Mouse (Mus musculus): ENCODE data around the gene Sln. TPM values are rescaled to one million over a fixed set of nuclear protein-coding genes. Genes with fewer than 3 reads are reported as not detected.
A peak's percentile ranks its signal among the peaks of the same experiment; 100 is the strongest.

The Sln gene
- total RNA-seq, 1 experiment: not detected

DNA sequence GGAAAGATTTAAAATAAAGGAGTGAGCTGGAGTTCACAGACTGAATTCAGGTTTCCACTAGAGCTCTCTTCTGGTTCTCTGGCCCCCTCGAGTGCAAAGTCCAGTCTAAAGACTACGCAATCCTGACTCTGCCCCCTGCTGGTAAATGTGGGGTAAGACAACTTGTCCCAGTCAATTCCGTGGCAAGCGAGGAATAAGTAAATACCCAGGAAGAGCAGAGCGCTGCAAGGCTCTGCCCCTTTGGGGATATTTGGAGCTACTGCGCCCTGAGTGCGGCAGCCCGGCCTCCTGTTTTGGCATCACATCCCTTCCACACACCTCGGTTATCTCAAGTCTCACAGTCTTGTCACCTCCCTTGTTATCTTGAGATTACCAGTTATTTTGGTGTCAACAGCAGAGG is 24.6 kb upstream of the Sln start:
- no peaks in the 10 kb centered on the region for H3K4me1 ChIP-seq (ENCODE audit: control insufficient read depth in 2 of 2, insufficient read depth in 2 of 2, low read length in 2 of 2, poor library complexity in 1 of 2)
- no peak overlapping the region for H3K27ac ChIP-seq (ENCODE audit: insufficient read depth, low read depth, low read length, poor library complexity, severe bottlenecking)
- DNase-seq (ENCODE audit: low read depth, low spot score): peak; percentile 76
- no peaks in the 10 kb centered on the region for H3K9me3 ChIP-seq (ENCODE audit: control insufficient read depth, insufficient read depth, low read depth, low read length)
- H3K4me3 ChIP-seq (ENCODE audit: insufficient read depth in 1 of 2, low read depth in 1 of 2, low read length in 2 of 2, poor library complexity in 1 of 2, severe bottlenecking in 1 of 2): no peak overlapping the region
- H3K36me3 ChIP-seq (ENCODE audit: control insufficient read depth, insufficient read depth, low read length, poor library complexity, severe bottlenecking): no peaks in the 10 kb centered on the region
- no peak overlapping the region for H3K9ac ChIP-seq (ENCODE audit: insufficient read depth, low read depth, low read length, poor library complexity, severe bottlenecking)
- no peak for TF ChIP-seq ZNF384 (IDR thresholded peaks at IDR 0.05; ENCODE audit: low read depth, low read length)
- in situ Hi-C loops (cut with MboI; ENCODE audit: low sequenced_read_pairs in 2 of 2, unreplicated experiment in 2 of 2): loop anchor here in 1 of 2 experiments (10.0 kb wide), 1 partner anchor 71 kb away; no protein-coding TSS in a partner anchor

DNA sequence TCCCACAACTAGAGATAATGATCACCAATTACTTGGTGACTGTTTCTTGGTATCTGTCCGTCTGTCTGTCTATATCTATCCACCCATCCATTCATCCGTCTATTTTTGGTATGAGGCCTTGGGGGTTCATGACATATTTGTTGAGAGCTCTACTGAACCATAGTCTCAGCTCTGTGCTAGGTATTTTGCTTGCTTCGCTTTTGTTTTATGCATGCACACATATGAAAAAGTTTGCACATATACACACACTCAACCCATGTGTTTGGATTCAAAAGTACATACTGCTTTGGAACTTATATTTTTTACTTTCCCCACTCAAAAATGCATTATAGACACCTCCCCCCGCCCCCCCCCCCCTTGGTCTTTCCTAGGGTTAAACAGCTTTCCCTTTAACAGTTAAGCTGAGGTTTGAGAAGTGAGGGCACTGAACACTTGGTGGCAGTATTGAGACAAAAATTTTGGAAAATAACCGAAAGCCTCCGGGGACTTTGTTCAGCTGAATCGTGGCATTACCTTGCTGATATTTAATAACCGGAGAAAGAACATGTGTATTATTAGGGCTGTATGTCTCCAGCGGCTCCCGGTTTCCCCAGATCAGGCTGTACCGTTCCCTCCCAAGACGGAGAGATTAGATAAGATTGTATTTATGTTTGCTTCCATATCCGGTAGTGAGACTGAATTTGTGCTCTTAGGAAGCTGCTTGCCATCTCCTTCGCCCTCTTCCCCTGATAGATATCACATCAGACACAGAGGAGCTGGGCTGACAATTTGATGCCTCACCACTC is 20.7 kb upstream of the Sln start:
- H3K4me1 ChIP-seq (ENCODE audit: control insufficient read depth in 2 of 2, insufficient read depth in 2 of 2, low read length in 2 of 2, poor library complexity in 1 of 2): no peaks in the 10 kb centered on the region
- peak overlapping the region; percentile 30; the same call in 1 of the 2 replicates for H3K9ac ChIP-seq (ENCODE audit: insufficient read depth, low read depth, low read length, poor library complexity, severe bottlenecking)
- H3K27ac ChIP-seq (ENCODE audit: insufficient read depth, low read depth, low read length, poor library complexity, severe bottlenecking): no peak overlapping the region
- TF ChIP-seq HCFC1 (IDR thresholded peaks at IDR 0.05; ENCODE audit: borderline replicate concordance, insufficient read depth, low read length): no peak
- TF ChIP-seq ZNF384 (IDR thresholded peaks at IDR 0.05; ENCODE audit: low read depth, low read length): no peak
- no peak for TF ChIP-seq MAFK (IDR thresholded peaks at IDR 0.05; ENCODE audit: insufficient read depth, low read depth, low read length)
- TF ChIP-seq ZC3H11A (IDR thresholded peaks at IDR 0.05; ENCODE audit: borderline replicate concordance, low read depth, low read length): no peak
- no peak for TF ChIP-seq CHD2 (IDR thresholded peaks at IDR 0.05; ENCODE audit: low read depth, low read length)
- no peaks in the 10 kb centered on the region for H3K9me3 ChIP-seq (ENCODE audit: control insufficient read depth, insufficient read depth, low read depth, low read length)
- peak overlapping the region; percentile 22 to 56 for H3K4me3 ChIP-seq (ENCODE audit: insufficient read depth in 1 of 2, low read depth in 1 of 2, low read length in 2 of 2, poor library complexity in 1 of 2, severe bottlenecking in 1 of 2)
- H3K36me3 ChIP-seq (ENCODE audit: control insufficient read depth, insufficient read depth, low read length, poor library complexity, severe bottlenecking): no peaks in the 10 kb centered on the region
- in situ Hi-C loops (cut with MboI; ENCODE audit: low sequenced_read_pairs in 2 of 2, unreplicated experiment in 2 of 2): loop anchor here in 1 of 2 experiments (10.0 kb wide), 1 partner anchor 74 kb away; no protein-coding TSS in a partner anchor
- DNase-seq (ENCODE audit: low read depth, low spot score): peak; percentile 52

DNA sequence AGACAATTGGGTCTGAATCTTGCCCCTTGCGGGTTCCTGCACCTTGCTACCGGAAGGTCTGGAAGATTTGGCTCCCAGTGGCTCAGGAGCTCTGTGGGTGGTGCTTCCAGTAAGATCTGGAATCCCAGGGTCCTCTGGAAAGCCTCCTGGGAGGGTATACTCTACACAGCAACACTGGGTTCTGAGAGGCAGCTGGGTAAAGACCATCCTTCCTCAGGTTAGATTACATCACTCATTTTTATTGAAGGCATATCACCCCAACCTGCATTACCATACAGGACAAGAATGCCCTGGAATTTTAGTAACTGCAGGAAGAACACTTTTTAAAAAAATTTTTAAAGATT is 20.1 kb upstream of the Sln start:
- Histone ChIP-seq H3K4me3 (ENCODE audit: insufficient read depth in 1 of 2, low read depth in 1 of 2, low read length in 2 of 2, poor library complexity in 1 of 2, severe bottlenecking in 1 of 2) (peak overlapping the region in 1 of 2 experiments; percentile 56; a peak in 3 of 4 replicates), H3K9ac (ENCODE audit: insufficient read depth, low read depth, low read length, poor library complexity, severe bottlenecking) (peak overlapping the region; percentile 30; the same call in 1 of the 2 replicates), H3K4me1 (ENCODE audit: control insufficient read depth in 2 of 2, insufficient read depth in 2 of 2, low read length in 2 of 2, poor library complexity in 1 of 2) (no peaks in the 10 kb centered on the region), H3K9me3 (ENCODE audit: control insufficient read depth, insufficient read depth, low read depth, low read length) (no peaks in the 10 kb centered on the region), H3K36me3 (ENCODE audit: control insufficient read depth, insufficient read depth, low read length, poor library complexity, severe bottlenecking) (no peaks in the 10 kb centered on the region), H3K27ac (ENCODE audit: insufficient read depth, low read depth, low read length, poor library complexity, severe bottlenecking) (no peak overlapping the region)
- TF ChIP-seq ZC3H11A (IDR thresholded peaks at IDR 0.05; ENCODE audit: borderline replicate concordance, low read depth, low read length) (no peak), MAFK (IDR thresholded peaks at IDR 0.05; ENCODE audit: insufficient read depth, low read depth, low read length) (no peak), HCFC1 (IDR thresholded peaks at IDR 0.05; ENCODE audit: borderline replicate concordance, insufficient read depth, low read length) (no peak), CHD2 (IDR thresholded peaks at IDR 0.05; ENCODE audit: low read depth, low read length) (no peak), ZNF384 (IDR thresholded peaks at IDR 0.05; ENCODE audit: low read depth, low read length) (no peak)
- DNase-seq (ENCODE audit: low read depth, low spot score): no peak
- in situ Hi-C loops (cut with MboI; ENCODE audit: low sequenced_read_pairs in 2 of 2, unreplicated experiment in 2 of 2): loop anchor here in 1 of 2 experiments (10.0 kb wide), 1 partner anchor 75 kb away; no protein-coding TSS in a partner anchor

DNA sequence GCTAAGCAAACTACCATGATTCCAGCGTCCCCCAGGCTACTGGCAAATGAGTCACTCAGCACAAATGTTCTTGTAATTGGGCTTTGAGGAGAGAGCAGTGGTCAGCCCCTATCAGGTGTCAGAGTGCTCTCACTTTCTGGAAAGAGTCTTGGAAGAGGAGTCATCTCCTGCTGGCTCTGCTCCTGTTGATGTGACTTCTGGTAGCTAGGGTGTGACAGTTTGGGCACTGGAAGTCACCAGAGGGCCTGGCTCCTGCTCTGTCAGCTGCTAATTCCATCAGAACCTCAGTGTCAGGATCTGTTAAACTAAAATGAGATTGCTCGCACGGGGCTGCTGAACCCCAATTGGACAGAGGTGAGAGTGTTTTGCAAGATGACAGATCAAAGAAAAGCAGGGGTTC is 14.9 kb upstream of the Sln start:
- Histone ChIP-seq H3K4me3 (ENCODE audit: insufficient read depth in 1 of 2, low read depth in 1 of 2, low read length in 2 of 2, poor library complexity in 1 of 2, severe bottlenecking in 1 of 2) (no peak overlapping the region), H3K36me3 (ENCODE audit: control insufficient read depth, insufficient read depth, low read length, poor library complexity, severe bottlenecking) (no peaks in the 10 kb centered on the region), H3K9me3 (ENCODE audit: control insufficient read depth, insufficient read depth, low read depth, low read length) (no peaks in the 10 kb centered on the region), H3K27ac (ENCODE audit: insufficient read depth, low read depth, low read length, poor library complexity, severe bottlenecking) (no peak overlapping the region), H3K9ac (ENCODE audit: insufficient read depth, low read depth, low read length, poor library complexity, severe bottlenecking) (no peak overlapping the region), H3K4me1 (ENCODE audit: control insufficient read depth in 2 of 2, insufficient read depth in 2 of 2, low read length in 2 of 2, poor library complexity in 1 of 2) (no peaks in the 10 kb centered on the region)
- in situ Hi-C loops (cut with MboI; ENCODE audit: low sequenced_read_pairs in 2 of 2, unreplicated experiment in 2 of 2): no loop called here
- no peak for DNase-seq (ENCODE audit: low read depth, low spot score)
- no peak for TF ChIP-seq CHD2 (IDR thresholded peaks at IDR 0.05; ENCODE audit: low read depth, low read length)

DNA sequence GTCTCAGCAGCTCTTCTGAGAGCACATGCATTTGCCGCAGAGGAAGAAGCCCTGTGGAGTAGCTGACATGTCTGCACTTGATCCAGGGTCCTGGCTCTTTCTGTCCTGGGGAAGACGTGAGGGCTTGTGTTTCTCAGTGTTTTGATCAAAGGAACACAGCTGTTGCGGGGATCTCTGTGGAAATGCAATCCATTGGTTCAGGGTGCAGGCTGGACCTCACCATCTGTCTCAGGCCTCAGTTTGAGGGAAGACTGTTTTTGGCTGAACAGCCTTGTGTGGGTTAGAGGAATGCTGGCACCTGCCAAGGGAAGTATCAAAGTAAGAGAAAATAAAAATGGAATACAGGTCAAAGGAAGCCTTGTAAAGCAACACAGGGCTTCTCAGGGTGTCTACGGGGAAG is 14.0 kb upstream of the Sln start:
- no peak overlapping the region for H3K4me3 ChIP-seq (ENCODE audit: insufficient read depth in 1 of 2, low read depth in 1 of 2, low read length in 2 of 2, poor library complexity in 1 of 2, severe bottlenecking in 1 of 2)
- no peak for DNase-seq (ENCODE audit: low read depth, low spot score)
- no peak overlapping the region for H3K27ac ChIP-seq (ENCODE audit: insufficient read depth, low read depth, low read length, poor library complexity, severe bottlenecking)
- H3K4me1 ChIP-seq (ENCODE audit: control insufficient read depth in 2 of 2, insufficient read depth in 2 of 2, low read length in 2 of 2, poor library complexity in 1 of 2): no peaks in the 10 kb centered on the region
- in situ Hi-C loops (cut with MboI; ENCODE audit: low sequenced_read_pairs in 2 of 2, unreplicated experiment in 2 of 2): no loop called here
- H3K9ac ChIP-seq (ENCODE audit: insufficient read depth, low read depth, low read length, poor library complexity, severe bottlenecking): no peak overlapping the region
- no peaks in the 10 kb centered on the region for H3K9me3 ChIP-seq (ENCODE audit: control insufficient read depth, insufficient read depth, low read depth, low read length)
- TF ChIP-seq HCFC1 (IDR thresholded peaks at IDR 0.05; ENCODE audit: borderline replicate concordance, insufficient read depth, low read length) (no peak), ZNF384 (IDR thresholded peaks at IDR 0.05; ENCODE audit: low read depth, low read length) (no peak), CHD2 (IDR thresholded peaks at IDR 0.05; ENCODE audit: low read depth, low read length) (no peak), MAFK (IDR thresholded peaks at IDR 0.05; ENCODE audit: insufficient read depth, low read depth, low read length) (no peak), ZC3H11A (IDR thresholded peaks at IDR 0.05; ENCODE audit: borderline replicate concordance, low read depth, low read length) (no peak)
- H3K36me3 ChIP-seq (ENCODE audit: control insufficient read depth, insufficient read depth, low read length, poor library complexity, severe bottlenecking): no peaks in the 10 kb centered on the region

Data from ES-E14 (cell line).